Mouse (Mus musculus): ENCODE measurements around the gene Skint7. TPM values are rescaled to one million over a fixed set of nuclear protein-coding genes. Genes with fewer than 3 reads are reported as not detected.
"Not testable (repeated sequence)": the region's sequence is repeated elsewhere in the genome, so short reads cannot be mapped to it uniquely, and the experiment has no call there.

The Skint7 gene
- not detected in 2 replicates for polyA plus RNA-seq (2015; fragmentation: Nextera tagmentation; extraction: Ambion mirVana)

DNA sequence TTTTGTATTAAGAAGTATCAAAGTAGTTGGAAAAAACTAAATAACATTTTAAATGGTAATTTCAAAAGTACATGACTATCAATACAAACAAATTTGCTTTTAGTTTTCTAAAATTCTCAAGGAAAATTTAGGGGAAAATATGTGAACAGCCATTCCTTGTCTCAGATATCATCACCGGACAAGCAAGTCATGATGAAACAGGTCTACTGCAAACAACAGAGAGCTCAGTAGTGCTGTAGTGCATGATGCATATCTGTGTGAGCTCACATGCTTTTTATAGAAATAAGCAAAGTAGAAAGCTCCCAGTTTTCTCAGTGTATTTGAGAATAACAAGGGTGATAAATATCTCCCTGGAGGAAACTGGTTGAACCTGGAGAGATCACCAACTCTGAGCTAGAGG lies at the start of gene Skint7:
Gene Skint7, plus strand, starts transcription at position 301 of the 400 bp plus-strand sequence.
- Histone ChIP-seq H3K27me3 (replicated peaks) (no peaks in the 10 kb centered on the region), H3K36me3 (replicated peaks) (no peaks in the 10 kb centered on the region), H3K4me3 (no peak within 1 kb of the TSS), H3K9ac (no peak within 1 kb of the TSS), H3K27ac (no peak within 1 kb of the TSS), H3K4me1 (no peaks in the 10 kb centered on the region), H3K4me2 (no peak within 1 kb of the TSS), H3K9me3 (no peaks in the 10 kb centered on the region)
- no peak for ATAC-seq (replicated peaks)
- 94% methylated on average over 1 of the region's 1 CpGs for WGBS

DNA sequence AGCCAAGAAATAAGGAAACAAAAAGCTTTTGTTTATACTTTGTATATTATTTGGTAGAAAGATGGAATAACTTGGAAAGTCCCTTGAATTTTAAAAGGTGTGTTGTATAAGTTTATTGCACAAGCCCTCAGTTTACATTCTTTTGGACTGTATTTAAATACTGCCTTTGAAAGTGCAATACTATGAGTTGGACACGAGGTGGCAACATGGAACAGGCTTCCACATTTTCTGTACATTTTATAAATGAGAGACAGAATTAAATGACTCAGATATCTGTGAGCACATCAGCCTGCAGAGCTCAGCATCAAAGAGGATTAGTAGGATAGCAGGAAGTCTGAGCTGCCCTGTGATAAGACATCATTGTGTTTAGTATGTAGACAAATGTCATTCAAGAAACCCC lies 11.4 kb upstream of the Skint7 start:
- H3K36me3 ChIP-seq (replicated peaks) = no peaks in the 10 kb centered on the region
- H3K9ac ChIP-seq = no peak overlapping the region
- no peak overlapping the region for H3K27ac ChIP-seq
- no peak for ATAC-seq (replicated peaks)
- no peaks in the 10 kb centered on the region for H3K27me3 ChIP-seq (replicated peaks)
- no peaks in the 10 kb centered on the region for H3K4me1 ChIP-seq
- no peak overlapping the region for H3K4me2 ChIP-seq
- no peaks in the 10 kb centered on the region for H3K9me3 ChIP-seq
- no peak overlapping the region for H3K4me3 ChIP-seq
- WGBS = 35% methylated on average over 1 of the region's 1 CpGs

- not testable (repeated sequence) for H3K4me1 ChIP-seq; H3K27me3 ChIP-seq (replicated peaks); H3K9ac ChIP-seq; H3K4me3 ChIP-seq; H3K36me3 ChIP-seq (replicated peaks); H3K27ac ChIP-seq; H3K4me2 ChIP-seq; H3K9me3 ChIP-seq; ATAC-seq (replicated peaks)
- WGBS = 82% methylated on average over 1 of the region's 1 CpGs
Measured at GRCm38 (mm10) chr4:111963241-111963640, 9.5 kb upstream of the Skint7 start.

- no peaks in the 10 kb centered on the region for H3K9me3 ChIP-seq
- H3K4me2 ChIP-seq = no peak overlapping the region
- no peak overlapping the region for H3K9ac ChIP-seq
- 79% methylated on average over 3 of the region's 3 CpGs for WGBS
- no peak overlapping the region for H3K27ac ChIP-seq
- no peaks in the 10 kb centered on the region for H3K27me3 ChIP-seq (replicated peaks)
- no peaks in the 10 kb centered on the region for H3K36me3 ChIP-seq (replicated peaks)
- ATAC-seq (replicated peaks) = no peak
- H3K4me1 ChIP-seq = no peaks in the 10 kb centered on the region
- H3K4me3 ChIP-seq = no peak overlapping the region
Measured at GRCm38 (mm10) chr4:111963669-111964068, 9.1 kb upstream of the Skint7 start.

- no peak within 1 kb of the TSS for H3K27ac ChIP-seq
- H3K36me3 ChIP-seq (replicated peaks) = no peaks in the 10 kb centered on the region
- H3K4me2 ChIP-seq = no peak within 1 kb of the TSS
- no peak within 1 kb of the TSS for H3K4me3 ChIP-seq
- H3K4me1 ChIP-seq = no peaks in the 10 kb centered on the region
- H3K27me3 ChIP-seq (replicated peaks) = no peaks in the 10 kb centered on the region
- no peak for ATAC-seq (replicated peaks)
- H3K9ac ChIP-seq = no peak within 1 kb of the TSS
- no peaks in the 10 kb centered on the region for H3K9me3 ChIP-seq
Measured at GRCm38 (mm10) chr4:112005969-112006368, 33.2 kb downstream of the Skint7 start, which contains the start of gene Skint1. Gene Skint1 (plus strand): TSS chr4:112006269.

Other genes with a start within 250 kb of the Skint7 start
- not detected in 2 replicates for gene Slc5a9, start 70.0 kb upstream of the Skint7 start, polyA plus RNA-seq (2015; fragmentation: Nextera tagmentation; extraction: Ambion mirVana)
- gene Skint8, start 53.5 kb upstream of the Skint7 start, polyA plus RNA-seq (2015; fragmentation: Nextera tagmentation; extraction: Ambion mirVana) = not detected in 2 replicates
- gene Skint1, start 33.3 kb downstream of the Skint7 start, polyA plus RNA-seq (2015; fragmentation: Nextera tagmentation; extraction: Ambion mirVana) = not detected in 2 replicates
- not detected in 2 replicates for gene Skint4, start 99.1 kb downstream of the Skint7 start, polyA plus RNA-seq (2015; fragmentation: Nextera tagmentation; extraction: Ambion mirVana)